Mouse (Mus musculus) erythroid progenitor cell, adult 5-6 weeks (primary cell): ENCODE data around the gene Tbx4. TPM values are rescaled to one million over a fixed set of nuclear protein-coding genes. Genes with fewer than 3 reads are reported as not detected.

ENCODE experiments used
- ATAC-seq: replicated peaks from 2 replicates; pipeline ENCODE4 v1.8.0; 2016; ENCODE audit warnings: moderate number of reproducible peaks, mild to moderate bottlenecking, moderate TSS enrichment, inconsistent platforms; ENCODE audit not compliant: poor library complexity, low FRiP score, severe bottlenecking
- total RNA-seq, 2 experiments: library from RNA; stranded (forward) in 1 of 2; stranded (reverse) in 1 of 2; fragments of 150-400 nt in 1 of 2; fragments of 186-747, 209-891 nt in 1 of 2; gene quantifications; 2 replicates each; pipeline versions ENCODE4 v1.2.3 to v1.2.4; 2015 to 2017; ENCODE audit warnings: low replicate concordance in 2 of 2

Tbx4 gene
- total RNA-seq, 2 experiments from 2014 or later, result not detected

DNA sequence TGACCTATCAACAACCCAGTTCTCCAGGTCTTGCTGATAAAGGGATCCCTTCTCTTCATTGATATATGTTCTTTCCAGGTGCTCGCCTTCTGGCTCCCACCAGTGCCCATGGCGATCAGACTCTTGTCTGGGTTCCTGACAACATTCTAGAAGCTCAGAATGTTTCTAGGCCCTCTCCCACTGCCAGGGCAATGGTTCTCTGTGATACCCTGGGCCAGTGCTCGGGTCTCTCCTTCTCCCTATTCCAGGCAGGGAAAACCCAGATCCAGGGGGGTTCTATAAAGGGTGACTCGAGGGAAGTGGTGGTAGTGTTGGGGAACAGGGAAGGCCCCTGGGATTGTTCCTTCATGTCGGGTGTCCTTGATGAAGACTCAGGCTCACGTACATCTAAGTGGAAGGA, 36.0 kb upstream of the Tbx4 start, which contains the start of gene Gm11444:
TSS of gene Gm11444 (minus strand) at position 101 of the 400 bp plus-strand sequence.
- no peak for ATAC-seq

DNA sequence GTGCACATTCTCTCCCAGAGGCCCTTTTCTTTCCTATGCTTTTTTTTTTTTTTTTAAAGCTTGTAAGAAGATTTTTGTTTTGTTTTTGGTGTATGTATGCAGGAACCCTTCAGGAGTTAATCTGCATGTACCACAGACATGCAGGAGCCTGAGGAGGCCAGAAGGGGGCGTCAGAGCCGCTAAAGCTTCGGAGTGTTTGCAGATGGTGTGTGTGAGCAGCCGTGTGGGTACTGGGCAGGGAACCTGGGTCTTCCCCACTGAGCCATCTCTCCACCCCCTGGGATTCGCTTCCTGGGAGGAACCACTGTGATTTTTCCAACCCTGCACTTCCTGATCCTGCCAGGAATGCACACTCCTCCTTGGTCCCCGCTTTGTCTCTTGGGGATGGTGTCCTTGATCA, 35.5 kb upstream of the Tbx4 start:
- ATAC-seq, result no peak

DNA sequence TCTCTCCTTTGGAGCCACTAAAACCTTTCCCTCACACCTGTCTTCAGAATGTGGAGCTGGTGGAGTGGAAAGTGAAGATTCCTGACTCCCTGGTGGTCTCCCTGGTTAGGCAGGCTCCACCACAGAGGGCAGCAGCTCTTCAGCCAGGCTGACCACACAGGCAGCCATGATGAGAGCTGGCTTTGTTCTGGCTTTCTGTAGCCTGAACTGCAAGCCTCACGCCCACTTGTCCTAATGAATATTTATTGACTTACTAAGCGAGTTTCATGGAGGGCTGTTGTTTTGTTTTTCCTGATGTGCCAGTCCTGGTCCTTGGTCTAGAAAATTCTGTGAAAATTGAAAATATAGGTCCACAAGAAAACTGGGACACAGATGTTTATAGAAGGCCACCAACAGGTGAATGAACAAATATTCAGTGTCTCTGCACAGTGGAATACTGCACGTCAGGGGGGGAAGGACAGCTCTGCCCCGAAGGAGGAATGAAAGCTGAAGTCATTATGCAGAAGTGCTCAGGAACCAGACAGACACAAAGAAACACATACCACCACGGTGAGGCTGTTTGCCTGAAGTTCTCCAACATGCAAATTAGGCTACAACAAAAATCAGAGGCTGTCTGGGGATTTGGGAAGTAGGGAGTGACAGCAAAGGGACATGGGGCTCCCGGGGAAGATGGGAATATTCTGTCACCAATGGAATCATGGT, 28.1 kb upstream of the Tbx4 start:
- no peak for ATAC-seq

DNA sequence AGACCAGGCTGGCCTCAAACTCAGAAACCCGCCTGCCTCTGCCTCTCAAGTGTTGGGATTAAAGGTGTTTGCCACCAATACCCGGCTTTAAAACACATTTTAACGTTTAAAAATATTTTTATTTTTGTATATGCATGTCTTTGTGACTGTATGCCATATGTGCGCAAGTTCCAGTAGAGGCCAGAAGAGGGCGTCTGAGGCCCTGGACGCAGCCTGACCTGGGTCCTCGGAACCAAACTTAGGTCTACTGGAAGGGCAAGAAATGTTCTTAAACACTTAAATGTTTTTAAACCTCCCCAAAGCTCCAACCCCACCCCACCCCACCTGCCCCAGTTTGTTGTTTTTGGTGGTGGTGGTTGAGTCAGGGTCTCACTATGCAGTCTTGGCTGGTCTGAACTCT, 21.9 kb upstream of the Tbx4 start:
- ATAC-seq, result no peak

DNA sequence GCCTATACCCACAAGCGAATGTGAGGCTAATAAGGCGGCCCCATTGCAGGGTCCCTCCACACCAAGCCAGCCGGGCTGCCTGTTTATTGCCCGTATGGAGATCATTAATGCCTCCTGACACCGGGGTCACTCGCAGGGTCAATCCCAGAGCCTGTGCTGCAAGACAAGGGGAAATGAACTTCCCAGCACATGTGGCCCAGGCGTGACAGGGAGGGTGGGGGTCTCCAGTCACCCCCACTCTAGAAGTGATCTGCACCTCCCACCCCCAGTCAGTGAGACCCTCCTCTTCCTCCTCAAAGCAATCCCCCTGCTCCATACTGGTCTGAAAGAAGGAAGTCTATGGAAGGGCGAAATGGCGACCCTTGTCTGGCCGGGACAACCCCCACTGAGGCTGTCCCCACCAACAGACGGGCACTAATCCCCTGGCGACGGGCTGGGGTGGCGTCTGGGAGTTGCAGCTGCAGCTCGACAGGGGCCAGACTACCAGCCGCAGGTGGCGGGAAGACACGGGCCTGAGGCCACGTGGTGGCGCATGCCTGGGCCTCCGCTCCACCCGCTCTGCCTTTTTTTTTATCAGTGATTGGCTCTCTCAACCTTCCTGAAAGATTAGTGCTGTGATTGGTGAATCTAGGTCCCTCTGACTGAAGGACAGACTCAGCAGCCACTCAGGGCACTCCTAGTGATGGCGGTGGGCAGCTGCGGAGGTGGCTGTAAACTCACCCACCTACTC, 10.0 kb upstream of the Tbx4 start:
- ATAC-seq, result no peak

DNA sequence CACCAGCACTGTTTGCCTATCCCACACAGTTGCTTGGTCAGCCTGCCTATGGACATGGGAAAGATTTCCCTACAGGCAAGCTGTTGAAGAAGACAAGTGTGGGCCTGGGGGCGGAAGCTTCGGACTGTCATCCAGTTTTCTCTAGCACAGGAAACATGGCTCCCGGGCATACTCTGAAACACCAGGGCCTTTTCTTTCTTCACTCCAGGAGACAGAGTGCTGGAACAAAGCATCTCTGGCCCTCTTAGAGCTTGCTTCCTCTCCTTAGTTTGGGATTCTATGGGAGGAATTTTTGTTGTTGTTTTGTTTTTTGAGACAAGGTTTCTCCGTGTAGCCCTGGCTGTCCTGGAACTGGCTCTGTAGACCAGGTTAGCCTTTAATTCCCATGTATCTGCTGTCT, 1.7 kb upstream of the Tbx4 start:
- no peak for ATAC-seq

DNA sequence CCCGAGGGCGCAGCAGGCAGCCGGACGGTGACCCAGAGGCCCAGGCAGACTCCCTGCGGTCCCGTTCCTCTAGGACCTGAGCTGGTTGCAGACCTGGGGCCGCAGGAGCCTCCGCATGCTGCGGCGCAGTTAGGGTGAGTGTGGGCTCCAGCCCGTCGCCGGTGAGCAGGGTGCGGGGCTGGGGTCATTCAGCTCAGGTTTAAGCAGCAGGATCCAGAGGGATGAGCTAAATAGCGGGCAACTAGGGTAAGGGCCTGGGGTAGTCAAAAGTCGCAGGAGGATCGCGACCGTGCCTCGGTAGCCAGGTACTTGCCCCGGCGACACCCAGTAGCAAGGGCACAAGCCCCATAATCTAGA, 185 bp downstream of the Tbx4 start:
- ATAC-seq, result no peak

DNA sequence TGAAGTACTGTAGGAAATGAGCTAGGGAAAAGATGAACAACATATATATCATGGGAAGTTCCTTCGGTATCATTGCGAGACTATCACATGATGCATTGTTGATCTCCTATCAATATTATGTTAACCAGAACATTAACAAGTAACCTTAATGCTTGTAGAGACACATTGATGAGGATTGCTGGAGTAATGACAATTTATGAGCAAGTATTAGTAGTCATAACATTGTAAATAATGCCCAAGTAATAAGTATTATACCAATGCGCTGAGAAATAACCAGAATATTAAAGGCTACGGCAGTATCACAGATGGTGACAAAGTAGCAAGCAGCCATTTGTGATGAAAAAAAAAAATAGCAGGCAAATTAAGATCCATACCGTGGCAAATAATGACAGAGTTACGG, 1.1 kb downstream of the Tbx4 start:
- ATAC-seq, result no peak

DNA sequence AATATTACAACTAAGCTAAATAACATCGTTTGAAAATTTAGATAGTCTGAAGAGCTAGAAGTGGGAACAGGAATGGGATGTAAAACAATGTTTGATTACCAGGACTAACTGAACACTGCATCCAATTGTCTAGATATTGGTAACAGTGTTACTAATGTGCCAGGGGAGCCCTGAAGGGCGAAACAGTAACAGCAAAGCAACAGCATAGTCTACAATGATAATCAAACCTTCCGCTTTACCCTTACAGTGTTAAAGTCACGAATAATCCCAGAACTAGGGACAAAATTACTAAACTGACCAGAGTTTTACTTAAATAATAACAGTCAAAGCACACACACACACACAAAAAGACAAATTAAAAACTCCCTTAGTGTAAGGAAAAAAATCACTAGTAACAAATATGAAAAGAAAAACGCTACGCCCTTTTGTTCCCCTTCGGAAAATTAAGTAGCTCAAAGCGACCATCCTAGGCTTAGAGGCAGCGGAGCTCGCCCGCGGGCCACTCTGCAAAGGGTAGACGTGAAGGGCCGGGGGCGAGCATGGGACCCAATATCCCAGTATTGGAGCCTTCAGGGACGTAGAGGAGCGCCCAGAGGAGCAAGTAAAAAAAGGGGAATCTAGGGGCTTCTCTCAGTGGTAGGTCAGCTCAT, 1.7 kb downstream of the Tbx4 start:
- ATAC-seq, result no peak

DNA sequence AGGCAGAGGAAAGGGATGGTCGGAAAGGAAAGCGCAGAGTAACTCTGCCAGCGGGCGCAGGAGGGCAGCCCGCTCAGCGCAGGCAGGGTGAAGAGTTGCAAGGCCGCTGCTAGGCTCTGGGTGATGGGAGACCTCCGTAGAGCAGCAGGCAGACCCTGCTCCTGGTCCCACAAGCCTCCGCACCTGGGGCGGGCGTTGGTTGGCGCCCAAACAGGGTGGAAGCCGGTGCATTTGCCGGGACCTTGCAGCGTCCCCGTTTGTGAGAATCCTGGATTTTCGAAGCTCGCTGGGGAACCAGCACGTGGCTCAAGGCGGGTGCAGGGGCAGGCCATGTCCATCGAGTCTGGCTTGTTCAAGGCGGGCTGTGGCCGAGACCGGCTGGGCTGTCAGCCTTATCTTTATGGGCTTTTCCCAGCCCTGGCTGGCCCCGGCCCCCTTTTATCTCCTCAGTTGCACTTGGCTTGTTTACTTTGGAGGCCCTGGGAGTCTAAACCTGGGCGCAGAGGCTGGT, 2.3 kb downstream of the Tbx4 start:
- ATAC-seq, result no peak

DNA sequence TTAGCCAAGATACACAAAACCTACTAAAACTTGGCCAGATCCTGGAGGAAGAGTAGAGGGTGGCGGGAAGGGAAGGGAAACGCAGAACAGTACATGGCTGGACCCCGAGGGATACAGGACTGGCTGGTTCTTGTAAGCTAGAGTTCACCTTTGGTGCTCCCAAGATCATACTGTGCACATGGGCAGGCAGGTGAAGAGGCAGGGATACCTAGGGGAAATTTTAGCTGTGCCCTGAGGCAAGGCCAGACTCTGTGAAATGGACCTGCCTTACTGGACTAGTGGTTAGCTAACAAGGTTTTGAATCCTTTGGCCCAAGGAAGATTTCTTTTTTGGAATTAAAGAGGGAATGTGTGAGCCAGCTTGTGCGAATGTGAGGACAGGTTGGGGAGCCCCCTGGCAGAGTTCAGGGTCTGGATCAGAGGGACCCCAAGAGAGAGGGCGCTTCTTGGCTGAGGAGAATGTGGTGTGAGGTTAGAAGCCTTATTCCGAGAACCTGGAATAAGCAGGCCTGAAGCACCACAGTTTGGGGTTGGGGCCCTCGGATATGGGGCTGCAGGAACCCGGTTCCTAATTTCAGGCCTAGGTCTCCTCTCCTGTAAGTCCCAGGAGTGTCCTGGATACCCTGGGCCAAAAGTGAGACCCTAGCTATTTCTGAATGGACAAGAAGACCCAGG, 3.0 kb downstream of the Tbx4 start:
- no peak for ATAC-seq

DNA sequence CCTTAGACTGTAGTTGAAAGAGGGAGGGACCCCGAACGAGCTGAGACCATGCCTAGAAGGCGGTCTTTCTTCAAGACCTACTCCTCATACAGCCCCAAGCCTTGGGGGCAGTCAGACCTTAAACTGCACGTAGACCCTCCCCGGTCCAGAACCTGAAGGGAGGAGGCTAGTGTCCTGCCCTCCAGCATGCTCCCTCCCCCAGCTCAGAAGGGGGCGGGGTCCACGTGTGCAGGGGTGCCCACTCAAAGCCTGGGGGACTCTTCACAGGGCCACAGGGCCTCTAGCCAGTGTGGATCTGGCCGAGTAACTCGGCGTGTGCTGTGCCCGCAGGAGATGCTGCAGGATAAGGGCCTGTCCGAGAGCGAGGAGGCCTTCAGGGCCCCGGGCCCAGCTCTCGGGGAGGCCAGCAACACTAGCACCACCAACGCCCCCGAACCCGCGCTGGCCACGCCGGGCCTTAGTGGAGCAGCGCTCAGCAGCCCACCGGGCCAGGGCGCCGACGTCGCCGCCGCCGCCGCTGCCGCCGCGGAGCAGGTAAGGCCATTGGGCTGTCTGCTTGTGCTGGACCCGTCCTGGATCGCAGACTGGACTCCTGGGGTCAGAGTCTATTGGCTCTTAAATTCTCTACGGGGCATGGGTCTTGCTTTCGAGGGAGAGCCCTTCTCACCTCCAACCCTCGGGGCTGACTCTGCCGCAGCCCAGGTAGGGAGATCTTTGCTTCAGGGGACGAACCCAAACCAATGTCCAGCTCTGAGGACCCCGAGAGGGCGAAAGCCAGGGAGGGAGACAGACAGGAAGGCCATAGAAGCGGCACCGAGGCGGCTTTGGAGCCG, 3.7 kb downstream of the Tbx4 start:
- no peak for ATAC-seq

DNA sequence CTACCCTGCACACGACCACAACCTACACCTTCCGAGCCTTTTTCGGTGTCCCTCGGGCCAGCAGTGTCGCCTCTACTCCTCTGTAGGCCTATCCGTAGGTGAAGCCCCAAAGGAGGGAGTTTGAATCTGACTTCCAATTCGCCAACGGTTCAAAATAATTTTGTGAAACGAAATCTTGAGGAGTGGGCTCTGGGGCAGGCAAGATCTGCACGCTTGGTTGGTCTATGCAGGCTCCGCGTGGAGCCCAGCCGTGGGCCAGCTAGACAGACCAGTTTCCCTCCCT, 4.3 kb downstream of the Tbx4 start:
- no peak for ATAC-seq

DNA sequence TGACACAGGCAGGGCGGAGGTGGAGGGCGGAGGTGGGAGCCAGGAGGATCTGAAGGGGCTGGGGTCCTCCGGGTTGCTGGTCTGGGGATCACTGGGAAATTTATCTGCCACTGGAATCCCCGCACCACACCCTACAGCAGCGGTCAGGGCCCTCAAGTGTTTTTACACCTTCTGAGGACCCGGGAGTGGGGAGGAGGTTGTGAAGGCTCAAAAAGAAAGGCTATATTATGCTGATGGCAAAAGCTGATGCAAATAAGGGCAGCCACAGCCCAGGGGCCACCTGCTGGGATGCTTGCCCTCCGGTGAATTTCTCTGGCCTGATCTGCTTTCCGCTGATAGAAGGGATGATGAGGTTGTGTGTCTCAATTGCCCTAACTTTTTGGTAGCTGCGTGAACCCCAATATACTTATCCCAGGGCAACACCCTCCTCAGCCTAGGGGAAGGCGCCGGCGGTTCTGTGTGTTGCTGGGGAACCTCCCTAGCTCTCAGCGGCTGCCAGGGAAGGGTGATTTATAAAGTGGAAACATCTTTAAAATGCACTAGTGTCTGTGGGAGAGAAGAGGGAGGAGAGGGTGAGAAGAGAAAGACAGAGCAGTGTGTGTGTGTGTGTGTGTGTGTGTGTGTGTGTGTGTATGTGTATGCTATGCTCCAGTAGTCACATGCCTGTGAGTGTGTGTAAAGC, 4.9 kb downstream of the Tbx4 start:
- no peak for ATAC-seq

DNA sequence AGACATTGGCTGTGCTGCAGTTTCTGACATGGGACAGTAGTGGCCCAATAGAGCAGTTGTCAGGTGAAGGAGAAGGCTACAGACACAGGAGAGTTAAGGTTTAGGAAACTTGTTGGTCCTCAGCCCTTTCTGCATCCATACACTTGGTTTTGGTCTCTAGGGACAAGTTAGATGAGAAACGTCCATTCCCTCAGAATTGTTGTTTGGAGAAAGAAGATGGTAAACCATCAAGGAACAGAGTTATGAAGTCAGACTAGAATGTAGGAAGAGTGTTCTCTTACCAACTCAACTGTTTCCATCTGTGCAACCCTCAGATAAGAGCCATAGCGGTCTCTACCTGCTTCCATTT, 5.4 kb downstream of the Tbx4 start:
- no peak for ATAC-seq

DNA sequence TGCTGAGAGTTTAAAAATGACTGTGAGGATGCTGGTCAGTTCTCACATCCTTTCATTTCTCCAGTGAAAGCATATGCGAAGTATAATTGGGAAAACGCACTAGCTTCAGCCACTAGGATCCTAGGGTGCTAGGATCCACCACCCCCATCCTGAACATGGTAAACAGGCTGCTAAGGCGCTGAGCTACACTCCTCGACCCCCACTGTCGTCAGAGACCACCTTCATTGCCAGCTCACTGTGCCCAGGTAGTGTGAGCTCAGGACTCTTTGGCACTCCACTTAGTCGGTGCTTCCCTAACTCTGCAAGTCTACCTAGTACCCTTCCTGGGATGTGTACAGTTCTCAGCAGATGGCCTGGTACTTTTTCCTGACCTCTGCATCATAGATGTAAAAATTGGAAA, 6.5 kb downstream of the Tbx4 start:
- no peak for ATAC-seq

DNA sequence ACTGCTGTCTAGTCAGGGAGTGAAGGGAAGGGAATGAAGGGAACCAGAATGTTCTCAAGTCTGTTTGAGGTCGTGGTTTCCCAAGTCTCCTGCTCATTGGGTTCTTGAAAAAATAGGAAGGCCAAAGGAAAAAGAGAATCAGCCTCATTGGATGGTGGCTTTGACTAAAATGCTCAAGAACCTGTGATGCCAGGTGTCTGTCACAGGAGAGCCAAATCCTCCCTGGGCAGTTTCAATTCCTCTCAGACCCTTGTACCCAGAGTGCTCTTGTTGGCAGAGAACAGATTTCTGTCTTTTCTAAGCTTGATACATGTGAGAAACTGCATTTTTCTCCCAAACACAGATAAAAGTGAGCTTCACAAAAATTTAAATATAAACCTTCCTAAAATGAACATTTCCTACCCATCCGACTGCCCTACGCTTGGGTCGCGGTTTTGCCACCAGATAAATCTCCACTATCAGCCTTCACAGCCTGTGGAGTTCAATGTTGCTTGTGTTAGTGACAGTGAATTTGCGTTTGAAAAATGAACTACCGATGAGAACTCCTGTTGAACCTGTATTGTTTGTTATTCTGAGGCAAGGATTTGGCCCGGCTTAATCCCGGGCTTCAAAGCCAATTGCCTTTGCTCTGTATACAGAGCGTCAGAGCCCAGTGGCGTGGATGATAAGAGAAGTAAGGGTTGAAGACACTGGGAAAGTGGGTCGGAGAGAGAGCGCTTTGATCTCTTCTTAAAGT, 7.3 kb downstream of the Tbx4 start:
- ATAC-seq, result no peak

DNA sequence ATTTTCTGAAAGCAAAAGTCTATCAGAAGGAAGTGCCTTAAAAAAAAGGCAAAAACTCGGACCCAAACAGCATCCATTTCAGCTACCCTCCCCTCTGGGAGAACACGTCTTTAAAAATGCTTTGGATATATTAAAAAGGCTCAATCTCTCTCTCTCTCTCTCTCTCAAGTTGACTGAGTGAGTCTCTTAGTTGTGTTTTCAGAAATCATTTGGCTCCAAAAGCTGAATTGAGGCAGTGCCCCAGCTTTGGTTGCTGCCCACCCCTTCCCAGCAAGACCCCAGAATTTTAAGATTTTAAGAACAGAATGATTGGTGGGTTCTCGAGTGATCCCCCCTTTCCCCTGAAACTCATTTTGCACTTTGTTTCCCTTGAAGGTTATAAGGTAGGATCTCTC, 7.9 kb downstream of the Tbx4 start:
- ATAC-seq, result no peak
